Mouse (Mus musculus): ENCODE results near the gene Irf9.

DNA sequence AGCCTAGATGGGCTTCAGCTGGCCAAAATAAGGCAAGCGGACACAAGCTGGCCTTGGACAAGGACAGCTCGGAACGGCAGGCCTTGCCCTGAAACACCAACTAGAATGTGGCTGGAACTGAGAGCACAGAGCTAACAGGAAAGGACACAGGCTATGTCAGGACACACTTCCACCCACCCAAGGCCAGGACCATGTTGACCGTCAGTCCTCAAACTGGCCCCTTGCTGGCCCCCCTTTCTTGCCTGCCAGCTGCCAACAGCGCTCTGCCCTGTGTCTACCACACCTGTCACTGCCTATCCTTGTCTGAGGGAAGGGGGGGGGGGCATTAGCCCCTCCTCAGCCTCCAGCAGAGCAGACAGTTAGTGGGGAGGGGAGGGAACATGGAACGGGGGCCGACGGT lies 28.1 kb upstream of the Irf9 start, which contains the start of gene Fitm1:
- TF ChIP-seq CTCF (IDR thresholded peaks at IDR 0.05; ENCODE audit: borderline replicate concordance, insufficient read depth, low read depth, low read length) (no peak), POLR2A (IDR thresholded peaks at IDR 0.05; ENCODE audit: borderline replicate concordance, insufficient read depth, low read length) (no peak)
